Mouse (Mus musculus): Measurements from ENCODE around the gene Sept1. TPM values are rescaled to one million over a fixed set of nuclear protein-coding genes. Genes with fewer than 3 reads are reported as not detected.

The Sept1 gene
- total RNA-seq, 2 experiments from 2014 or later: 25.5 to 47.7 TPM

DNA sequence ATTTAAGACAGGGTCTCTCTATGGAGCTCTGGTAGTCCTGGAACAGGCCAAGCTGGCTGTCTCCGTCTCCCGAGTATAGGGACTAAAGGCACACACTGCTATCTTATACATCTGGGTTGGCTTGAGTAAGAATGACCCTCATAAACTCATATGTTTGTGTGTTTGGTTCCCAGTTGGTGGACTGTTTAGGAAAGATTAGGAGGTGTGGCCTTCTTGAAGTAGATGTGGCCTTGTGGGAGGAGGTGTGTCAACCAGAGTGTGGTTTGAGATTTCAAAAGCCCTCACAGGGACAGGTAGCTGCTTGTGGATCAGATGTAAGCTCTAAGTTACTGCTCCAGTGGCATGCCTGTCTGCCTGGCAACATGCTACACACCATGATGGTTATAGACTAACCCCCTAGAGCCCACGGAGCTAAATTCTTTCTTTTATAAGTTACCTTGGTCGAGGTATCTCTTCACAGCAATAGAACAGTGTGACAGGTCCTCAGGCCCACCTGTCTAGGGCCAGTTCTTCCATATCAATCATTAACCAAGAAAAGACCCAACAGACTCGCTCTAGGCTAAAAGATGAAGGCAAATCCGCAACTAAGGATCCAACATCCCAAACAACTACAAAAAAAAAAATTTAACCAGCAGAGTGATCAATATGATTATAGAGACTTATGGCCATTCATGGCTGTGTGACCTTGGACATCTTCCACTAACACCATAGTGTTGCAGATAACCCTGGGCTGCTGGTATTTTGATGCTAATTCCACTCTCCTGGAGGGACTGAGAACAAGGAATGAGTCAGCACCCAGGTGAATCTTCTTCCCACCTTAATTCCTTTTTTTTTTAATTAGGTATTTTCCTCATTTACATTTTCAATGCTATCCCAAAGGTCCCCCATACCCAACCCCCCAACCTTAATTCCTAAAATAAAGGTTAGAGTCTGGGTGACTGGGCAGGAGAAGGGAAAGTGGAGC lies 9.1 kb downstream of the Sept1 start:
- no peak for ATAC-seq (replicated peaks; ENCODE audit: low FRiP score, low TSS enrichment, poor library complexity, severe bottlenecking)

DNA sequence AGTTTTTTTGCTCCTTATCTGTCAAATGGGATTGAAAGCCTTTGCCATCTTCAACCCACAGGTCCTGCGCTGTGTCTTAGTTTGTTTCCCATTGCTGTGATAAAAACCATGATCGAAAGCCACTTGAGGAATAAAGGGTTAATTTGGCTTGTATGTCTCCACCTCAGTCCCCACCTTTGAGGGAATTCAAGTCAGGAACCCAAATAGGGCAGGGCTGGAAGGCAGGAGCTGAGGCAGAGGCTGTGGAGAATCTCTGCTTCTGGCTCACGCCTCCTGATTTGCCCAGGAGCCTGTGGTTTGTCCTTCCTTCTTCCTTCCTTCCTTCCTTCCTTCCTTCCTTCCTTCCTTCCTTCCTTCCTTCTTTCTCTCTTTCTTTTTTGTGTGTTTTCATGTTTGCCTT lies 9.8 kb downstream of the Sept1 start:
- no peak for ATAC-seq (replicated peaks; ENCODE audit: low FRiP score, low TSS enrichment, poor library complexity, severe bottlenecking)

DNA sequence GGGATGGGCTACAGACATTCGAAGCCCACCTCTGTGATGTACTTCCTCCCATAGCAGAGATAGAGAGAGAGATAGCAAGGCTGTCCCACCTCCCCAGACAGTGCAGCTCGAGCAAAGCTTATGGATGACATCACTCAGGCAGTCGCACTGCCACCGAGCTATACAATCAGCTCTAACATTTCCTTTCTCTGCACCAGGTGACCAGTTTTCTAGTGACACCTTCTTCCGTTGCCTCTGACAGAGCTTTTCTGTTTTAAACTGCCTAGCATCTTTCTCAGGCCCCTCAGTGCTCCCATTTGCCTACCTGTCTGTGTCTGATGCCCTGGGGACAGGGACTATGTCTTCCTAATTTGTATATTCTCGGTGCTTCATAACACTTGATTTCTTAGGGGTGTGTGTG lies 12.5 kb downstream of the Sept1 start:
- no peak for ATAC-seq (replicated peaks; ENCODE audit: low FRiP score, low TSS enrichment, poor library complexity, severe bottlenecking)

DNA sequence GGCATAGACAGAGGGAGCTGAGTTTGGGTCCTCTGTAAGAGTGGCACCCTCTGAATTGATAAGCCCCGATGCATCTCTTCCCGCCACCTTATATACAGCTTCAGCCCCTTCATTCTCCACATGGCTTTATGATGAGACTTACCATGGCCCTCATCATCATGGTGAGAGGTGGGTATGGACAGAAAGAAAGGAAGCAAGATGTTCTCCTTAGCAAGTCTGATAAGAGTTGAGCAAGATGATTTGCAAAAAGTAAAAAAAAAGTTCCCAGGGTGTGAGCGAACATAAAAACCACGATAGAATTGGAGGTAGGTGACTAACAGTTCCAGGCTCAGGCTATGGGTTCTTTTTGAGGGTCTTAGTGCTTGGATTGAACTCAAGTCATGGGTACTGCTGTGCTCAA lies 14.3 kb downstream of the Sept1 start:
- ATAC-seq (replicated peaks; ENCODE audit: low FRiP score, low TSS enrichment, poor library complexity, severe bottlenecking): peak; percentile 48

DNA sequence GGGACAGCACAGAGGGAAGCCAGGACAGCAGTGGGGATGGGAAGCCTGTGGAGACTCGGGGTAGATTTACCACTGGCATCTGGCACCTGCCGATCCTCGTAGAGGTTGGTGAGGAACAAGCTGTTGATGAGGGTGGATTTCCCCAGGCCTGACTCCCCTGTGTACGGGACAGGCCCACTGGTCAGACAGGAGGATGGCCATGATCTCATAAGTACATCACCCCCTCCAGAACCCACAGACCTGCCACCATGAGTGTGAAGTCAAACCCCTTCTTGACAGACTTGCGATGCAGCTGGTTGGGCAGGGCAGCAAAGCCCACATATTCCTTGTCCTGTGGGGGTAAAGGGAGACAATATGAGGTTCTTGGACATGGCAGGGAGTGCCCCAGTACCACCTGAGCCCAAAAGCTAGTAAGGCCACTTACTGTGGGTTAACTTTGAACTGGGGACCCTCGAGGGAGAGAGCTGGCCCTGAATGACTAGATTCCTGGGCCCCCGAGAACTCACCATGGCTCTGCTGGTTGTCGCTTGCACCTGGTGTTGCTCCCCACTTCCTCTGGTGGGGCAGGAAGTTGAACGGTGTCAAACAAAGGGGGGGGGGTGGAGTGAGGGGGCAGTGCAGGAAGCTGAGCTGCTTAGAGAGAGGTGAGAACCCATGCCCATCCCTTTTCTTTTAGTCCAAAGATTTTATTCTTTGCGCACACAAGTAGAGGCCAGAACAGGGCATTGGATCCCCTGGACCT lies 14.9 kb downstream of the Sept1 start:
- ATAC-seq (replicated peaks; ENCODE audit: low FRiP score, low TSS enrichment, poor library complexity, severe bottlenecking): no peak

DNA sequence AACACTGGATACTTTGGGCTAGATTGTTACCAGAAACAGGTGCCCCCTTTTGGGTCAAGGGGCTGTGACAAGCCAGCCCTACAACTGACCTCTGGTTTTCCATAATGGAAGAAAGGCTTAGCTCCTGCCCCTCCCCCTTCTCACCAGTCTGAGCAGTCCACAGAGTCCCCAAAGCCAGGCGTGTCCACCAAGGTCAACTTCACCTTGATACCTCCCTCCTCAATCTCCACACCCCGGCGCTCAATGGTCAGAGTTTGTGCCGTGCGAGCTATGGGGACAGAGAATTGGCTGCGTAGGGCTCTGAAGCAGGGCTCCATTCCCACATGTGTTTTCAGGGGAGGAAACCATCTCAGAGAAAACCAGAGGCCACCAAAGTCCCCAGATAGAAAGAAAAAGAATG lies 15.5 kb downstream of the Sept1 start:
- ATAC-seq (replicated peaks; ENCODE audit: low FRiP score, low TSS enrichment, poor library complexity, severe bottlenecking): no peak

DNA sequence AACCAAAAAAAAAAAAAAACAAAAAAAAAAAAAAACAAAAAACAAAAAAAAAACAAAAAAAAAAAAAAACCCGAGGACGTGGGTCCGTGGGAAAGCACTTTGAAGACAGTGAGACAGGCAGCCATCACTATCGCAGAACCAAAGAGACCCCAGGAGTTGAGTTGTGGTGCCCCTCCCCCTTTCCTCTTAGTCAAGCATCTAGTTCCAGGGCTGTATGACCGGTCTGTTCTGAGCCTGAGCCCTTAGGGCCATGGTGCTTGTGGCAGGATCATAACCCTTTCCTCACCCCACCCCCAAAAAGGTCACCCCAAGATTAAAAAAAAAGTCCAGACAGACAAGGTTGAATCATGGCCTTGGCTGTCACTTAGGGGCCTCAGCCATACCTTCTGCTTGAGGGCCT lies 16.6 kb downstream of the Sept1 start:
- ATAC-seq (replicated peaks; ENCODE audit: low FRiP score, low TSS enrichment, poor library complexity, severe bottlenecking): no peak

DNA sequence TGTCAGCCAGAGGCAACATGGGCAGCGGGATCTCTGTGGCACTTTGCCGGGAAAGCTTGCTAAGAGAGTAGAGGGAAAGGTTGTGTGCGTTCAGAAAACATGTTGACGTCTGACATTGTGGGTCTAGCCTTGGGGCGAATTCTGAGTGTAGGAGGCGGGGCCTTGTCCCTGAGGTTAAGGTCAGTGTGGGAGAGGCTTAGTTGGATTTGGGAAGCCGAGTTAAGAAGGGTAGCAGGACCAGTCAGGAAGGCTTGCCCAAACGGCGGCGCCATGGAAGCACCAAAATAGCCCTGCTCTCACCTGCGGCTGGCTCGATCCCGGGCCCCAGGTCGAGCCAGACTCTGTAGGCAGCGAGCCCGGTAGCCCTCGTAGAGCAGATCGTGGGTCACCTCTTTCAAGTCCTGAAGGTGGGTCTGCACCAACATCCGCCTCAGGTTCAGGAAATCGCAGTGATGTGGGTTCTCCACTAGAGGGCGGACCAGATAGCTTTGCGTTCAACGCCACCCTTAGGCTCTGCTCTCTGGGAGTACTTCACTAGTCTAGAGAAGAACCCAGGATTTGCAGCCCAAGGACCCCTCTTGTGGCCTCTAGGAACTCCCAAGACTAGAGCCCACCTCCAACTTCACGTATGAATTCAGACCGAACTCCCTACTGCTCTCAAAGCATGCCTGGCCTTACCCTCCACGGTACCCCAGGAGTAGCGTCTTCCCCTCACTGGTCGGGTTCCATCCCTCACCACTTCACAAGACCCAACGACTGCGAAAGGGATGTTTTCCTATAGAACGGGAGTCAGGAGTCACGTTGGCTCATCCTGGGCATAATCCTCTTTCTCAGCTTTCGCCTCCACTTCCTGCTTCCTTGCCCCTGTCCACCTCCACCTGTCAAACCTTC lies 17.7 kb downstream of the Sept1 start:
- peak; percentile 53; the same call in 1 of the 2 replicates for ATAC-seq (replicated peaks; ENCODE audit: low FRiP score, low TSS enrichment, poor library complexity, severe bottlenecking)

DNA sequence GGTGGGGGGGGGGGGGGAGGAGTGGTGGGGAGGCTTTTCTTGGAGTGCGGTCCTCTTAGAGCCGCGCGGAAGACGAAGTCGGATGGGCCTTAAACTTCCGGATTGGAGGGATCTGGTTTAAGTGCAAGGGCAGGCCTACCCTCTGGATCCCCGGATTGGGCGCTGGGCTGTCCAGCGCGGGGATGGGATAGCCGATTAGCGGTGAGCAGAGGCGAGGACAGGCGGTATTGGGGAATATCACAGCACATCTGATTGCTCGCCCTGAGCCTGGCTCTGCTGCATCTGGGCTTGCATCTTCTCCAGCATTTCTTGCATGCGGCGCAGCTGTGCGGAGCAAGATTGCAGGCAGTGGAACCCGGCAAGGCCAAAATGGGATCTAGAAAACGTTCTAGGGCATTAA lies 18.4 kb downstream of the Sept1 start:
- ATAC-seq (replicated peaks; ENCODE audit: low FRiP score, low TSS enrichment, poor library complexity, severe bottlenecking): no peak

DNA sequence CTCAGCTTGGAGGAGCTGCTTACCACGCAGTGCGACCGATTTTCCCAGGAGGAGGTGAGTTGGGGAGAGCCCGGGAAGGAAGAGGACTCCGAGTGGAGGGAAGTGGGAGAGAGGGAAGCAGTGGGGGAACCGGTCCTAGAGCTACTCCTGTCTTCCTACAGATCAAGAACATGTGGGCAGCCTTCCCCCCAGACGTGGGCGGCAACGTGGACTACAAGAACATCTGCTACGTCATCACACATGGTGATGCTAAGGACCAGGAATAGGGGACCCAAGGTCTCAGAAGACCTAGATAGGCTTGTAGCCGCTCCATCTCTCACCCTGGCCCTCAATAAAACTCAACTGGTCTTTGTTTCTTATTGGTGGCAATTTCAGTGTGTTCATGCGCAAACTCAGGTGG lies 19.0 kb downstream of the Sept1 start:
- no peak for ATAC-seq (replicated peaks; ENCODE audit: low FRiP score, low TSS enrichment, poor library complexity, severe bottlenecking)

DNA sequence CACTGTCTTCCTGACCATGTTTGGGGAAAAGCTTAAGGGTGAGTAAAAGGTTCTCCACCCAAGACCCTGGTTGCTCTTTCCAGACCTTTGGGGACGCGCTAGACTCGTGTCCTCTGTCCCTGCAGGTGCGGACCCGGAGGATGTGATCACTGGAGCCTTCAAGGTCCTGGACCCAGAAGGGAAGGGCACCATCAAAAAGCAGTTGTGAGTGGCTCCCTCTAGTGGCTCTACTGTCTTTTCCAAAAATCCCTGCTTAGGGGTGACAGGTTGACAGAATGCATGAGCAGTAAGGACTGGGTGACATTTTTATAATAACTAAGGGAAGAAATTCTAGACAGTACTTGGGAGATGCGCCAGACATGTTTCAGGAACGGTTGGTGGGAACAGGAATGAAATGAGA lies 19.4 kb downstream of the Sept1 start:
- ATAC-seq (replicated peaks; ENCODE audit: low FRiP score, low TSS enrichment, poor library complexity, severe bottlenecking): no peak

DNA sequence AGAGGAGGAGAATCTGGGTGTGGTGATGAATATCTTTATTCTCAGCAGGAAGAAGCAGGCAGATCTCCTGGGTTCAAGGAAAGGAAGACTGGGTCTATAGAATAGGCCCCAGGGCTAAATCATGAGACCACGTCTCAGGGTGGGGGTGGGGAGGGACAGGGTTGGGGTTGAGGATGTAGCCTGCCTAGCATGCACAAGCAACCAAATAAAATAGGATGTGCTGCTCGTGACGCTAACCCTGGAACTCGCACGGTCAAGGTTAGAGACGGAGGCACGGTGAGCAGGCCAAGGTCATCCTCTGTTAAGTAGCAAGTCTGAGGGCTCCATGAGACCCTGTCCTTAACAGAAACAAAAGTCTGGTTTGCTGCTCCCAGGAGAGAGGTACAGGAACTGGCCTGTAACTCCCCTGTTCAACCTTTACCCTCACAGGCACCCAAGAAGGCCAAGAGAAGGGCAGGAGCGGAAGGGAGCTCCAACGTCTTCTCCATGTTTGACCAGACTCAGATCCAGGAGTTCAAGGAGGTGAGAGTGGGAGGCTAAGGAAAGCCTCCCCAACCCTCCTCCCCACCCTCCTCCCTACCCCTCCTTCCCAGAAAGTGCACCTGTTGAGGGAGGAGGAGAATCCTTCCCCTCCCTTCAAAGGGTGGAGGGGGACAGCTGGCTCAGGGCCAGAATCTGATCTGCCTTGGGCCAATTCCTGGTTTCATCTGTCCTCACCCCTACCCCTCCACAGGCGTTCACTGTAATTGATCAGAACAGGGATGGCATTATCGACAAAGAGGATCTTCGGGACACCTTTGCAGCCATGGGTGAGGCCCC lies 20.3 kb downstream of the Sept1 start:
- no peak for ATAC-seq (replicated peaks; ENCODE audit: low FRiP score, low TSS enrichment, poor library complexity, severe bottlenecking)

DNA sequence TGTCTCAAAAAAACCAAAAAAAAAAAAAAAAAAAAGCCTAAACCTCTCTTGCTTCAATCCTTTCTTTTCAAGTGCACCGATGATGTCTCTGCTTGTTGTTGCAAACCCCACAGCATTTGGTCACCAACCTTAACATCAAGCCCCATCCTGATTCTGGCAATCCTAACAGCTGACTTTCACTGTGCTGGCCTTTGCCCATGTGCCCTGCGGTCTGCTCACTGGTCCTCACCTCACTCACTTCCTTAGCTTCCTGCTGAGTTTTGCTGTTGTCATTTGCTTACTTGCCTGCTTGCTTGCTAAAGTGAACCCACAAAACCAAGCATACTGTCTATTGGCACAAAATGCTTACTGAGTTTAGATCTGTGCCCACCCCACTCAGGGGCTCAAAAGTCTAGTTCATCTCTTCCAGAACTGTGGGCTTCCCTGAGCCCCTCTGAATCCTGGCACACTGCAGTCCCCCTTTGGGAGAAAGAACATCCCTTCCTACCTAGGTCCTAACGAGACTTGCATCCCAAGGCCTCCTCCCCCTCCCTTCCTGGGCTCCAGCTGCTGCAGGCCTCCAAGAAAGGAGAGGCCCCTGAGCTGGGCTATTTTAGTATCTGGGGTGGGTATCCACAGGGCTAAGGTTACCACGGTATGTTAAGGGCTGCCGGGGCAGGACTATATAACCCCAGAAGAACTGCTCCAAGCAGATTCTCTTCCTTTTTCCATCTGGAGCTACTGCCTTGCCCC lies 21.8 kb downstream of the Sept1 start:
- no peak for ATAC-seq (replicated peaks; ENCODE audit: low FRiP score, low TSS enrichment, poor library complexity, severe bottlenecking)

DNA sequence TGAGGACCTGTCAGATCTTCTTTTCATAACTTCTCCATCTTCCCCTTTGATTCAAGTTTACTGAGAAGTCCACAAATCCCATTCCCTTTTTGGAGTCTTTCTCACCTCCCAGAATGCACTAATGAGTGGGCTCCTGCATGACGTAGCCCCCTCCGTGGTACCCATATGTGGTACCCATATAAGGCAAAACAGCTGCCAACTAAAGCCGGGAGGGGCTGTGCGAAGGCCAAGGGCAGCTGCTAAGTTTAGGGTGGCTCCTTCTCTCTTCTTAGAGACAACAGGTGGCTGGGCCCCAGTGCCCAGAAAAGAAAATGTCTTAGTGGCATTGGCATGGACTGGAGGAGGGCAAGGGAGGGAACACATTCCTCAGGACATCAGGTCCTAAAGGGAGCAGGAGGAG lies 22.7 kb downstream of the Sept1 start:
- no peak for ATAC-seq (replicated peaks; ENCODE audit: low FRiP score, low TSS enrichment, poor library complexity, severe bottlenecking)

DNA sequence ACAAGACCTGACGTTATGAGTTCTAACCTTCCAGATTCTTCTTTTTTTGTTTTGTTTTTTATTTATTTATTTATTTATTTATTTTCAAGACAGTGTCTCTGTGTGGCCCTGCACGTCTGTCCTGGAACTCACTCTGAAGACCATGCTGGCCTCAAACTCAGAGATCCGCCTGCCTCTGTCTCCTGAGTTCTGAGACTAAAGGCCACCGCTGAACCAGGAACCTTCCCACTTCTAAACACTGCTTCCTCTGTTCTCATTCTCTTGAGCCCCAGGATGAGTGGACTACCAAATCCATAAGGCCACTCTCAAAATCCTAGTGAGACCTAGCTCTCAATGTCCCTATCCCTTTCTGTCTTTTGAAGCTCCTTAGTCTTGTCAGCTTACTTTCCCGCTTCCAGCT lies 23.1 kb downstream of the Sept1 start:
- no peak for ATAC-seq (replicated peaks; ENCODE audit: low FRiP score, low TSS enrichment, poor library complexity, severe bottlenecking)

DNA sequence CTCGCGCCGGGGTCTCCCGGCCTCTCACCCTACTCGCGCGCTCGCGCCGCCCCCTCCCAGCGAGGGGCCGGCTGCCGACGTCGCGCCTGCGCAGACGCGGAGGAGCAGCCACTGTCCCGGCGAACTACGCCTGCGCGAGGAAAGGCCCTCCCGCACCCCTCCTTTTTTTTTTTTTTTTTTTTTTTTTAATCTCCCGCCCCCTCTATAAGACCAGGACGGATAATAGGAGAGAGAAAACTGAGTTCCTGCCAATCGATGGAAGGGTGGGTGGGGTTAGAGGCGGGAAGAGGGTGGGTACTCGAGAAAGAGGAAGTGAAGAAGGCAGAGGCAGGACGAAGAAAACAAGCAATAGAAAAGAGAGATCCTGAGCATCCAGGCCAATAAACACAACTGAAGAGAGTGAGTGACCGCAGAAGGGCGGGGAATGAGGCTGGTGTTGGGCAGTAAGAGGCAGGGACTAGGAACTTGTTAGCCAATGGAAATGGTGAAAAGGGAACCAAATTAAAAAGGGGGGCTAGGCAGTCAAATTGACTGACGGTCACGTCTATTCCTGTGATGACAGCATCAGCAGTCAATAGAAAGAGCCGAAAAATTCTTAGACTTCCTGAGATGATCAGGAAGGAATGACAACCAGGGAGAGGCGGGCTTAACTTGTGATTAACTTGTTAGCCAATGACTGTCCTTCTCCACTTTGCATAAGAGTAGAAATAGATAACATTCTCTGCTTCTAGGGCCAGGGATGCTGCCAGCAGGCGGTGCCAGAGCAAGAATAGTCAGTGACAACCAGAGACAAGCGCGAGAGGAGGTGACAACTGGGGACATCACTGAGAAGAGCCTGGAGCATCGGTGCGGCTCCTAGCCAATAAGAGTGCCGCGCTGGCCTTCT lies 24.1 kb downstream of the Sept1 start, which contains the start of gene Mylpf:
Gene Mylpf (plus strand): TSS at position 338 of the 886 bp plus-strand sequence.
- peak; percentile 85 for ATAC-seq (replicated peaks; ENCODE audit: low FRiP score, low TSS enrichment, poor library complexity, severe bottlenecking)

DNA sequence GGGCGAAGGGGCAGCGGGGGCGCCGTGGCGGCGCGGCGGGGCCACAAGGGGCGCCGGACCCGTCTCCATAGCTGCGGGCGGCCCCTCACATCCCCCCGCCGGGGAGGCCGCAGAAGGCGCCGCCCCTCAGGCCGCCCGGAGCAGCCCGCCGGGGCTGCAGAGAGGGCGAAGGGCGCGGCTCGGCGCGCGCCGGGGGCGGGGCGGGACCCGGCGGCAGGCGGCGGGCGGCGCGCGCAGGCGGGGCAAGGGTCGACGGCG lies 24.7 kb downstream of the Sept1 start, which contains the start of gene Tbc1d10b:
Gene Tbc1d10b (minus strand): TSS at position 174 of the 258 bp plus-strand sequence.
- no peak for ATAC-seq (replicated peaks; ENCODE audit: low FRiP score, low TSS enrichment, poor library complexity, severe bottlenecking)

Data from megakaryocyte-erythroid progenitor cell, adult 5-6 weeks (primary cell).